Mouse (Mus musculus): Measurements from ENCODE around the gene Nprl3.

DNA sequence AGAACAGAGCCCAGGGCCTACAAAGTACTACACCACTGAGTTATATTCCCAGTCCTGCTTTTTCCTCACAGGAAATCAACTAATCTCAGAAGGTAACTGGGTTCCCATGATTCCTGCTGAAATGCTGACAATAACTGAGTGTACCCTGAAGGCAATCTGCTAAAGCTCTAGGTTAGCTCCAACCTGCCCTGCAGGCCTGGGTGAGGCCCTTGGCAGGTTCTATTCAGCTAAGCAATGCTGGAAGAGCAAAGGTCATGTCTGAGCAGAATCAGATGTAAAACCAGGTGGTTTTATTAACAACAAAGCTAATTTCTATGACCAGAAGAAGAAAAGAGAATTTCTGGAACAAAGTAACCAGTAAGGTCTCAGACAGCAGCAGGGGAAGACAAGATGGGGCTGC, 26.1 kb downstream of the Nprl3 start:
- TF ChIP-seq POLR2A (IDR thresholded peaks at IDR 0.05; ENCODE audit: low read depth, low read length) (no peak), CTCF (IDR thresholded peaks at IDR 0.05; ENCODE audit: extremely low read depth, insufficient read length, insufficient replicate concordance, low read depth, low read length) (no peak)

Data from small intestine, adult 2 months (tissue).